Mouse (Mus musculus): ENCODE measurements around the gene Anp32a.

GRCm38 (mm10) chr9:62337924-62338635 is 3.0 kb upstream of the Anp32a start:
- TF ChIP-seq CTCF (IDR thresholded peaks at IDR 0.05; ENCODE audit: control insufficient read depth, insufficient read depth, insufficient read length) (no peak), MYOD1 (IDR thresholded peaks at IDR 0.05; ENCODE audit: control insufficient read depth, insufficient read length, low read depth) (no peak), CEBPB (IDR thresholded peaks at IDR 0.05; ENCODE audit: low read depth) (no peak), MYOG (IDR thresholded peaks at IDR 0.05; ENCODE audit: control insufficient read depth, extremely low read depth, insufficient read length) (no peak), MAX (IDR thresholded peaks at IDR 0.05) (no peak), USF1 (IDR thresholded peaks at IDR 0.05; ENCODE audit: low read depth) (no peak), FOSL1 (IDR thresholded peaks at IDR 0.05; ENCODE audit: insufficient read depth, low read length, poor library complexity, severe bottlenecking) (no peak)

Measured in C2C12 (cell line).